In the genomic region with DNA sequence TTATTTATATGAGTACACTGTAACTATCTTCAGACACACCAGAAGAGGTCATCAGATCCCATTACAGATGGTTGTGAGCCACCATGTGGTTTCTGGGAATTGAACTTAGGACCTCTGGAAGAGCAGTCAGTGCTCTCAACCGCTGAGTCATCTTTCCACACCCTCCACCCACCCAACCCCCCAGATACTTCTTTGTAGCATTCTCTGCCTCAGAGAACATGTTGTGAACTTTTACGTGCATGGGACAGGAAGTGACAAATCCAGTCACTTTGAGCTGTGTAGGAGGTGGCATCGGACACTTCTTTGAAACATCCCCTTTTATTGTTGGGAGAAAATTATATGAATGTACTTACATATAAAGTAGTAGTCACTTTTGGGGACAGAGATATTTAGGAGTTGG, we compare ENCODE assay signal across 26 mouse cellular contexts. TPM values are rescaled to one million over a fixed set of nuclear protein-coding genes. Genes with fewer than 3 reads are reported as not detected.
A peak's percentile ranks its signal among the peaks of the same experiment; 100 is the strongest.
DNase-seq lines count a peak whose midpoint lies in the region; ATAC-seq and TF ChIP-seq lines count a peak whose summit lies in the region.
"Not testable (repeated sequence)": the region's sequence is repeated elsewhere in the genome, so short reads cannot be mapped to it uniquely, and the experiment has no call there.
"Had no signal": no experiment of that assay in that cellular context is flagged by ENCODE, and none has a peak within 500 bp of the region (broad histone marks: within the 10 kb centered on the region; RNA-seq: fewer than 3 reads in every experiment).

No protein-coding gene starts in this region.

- H3K4me2 ChIP-seq in stomach, embryonic 16.5 days (ENCODE audit: low read depth, low read length): not testable (repeated sequence)

- not testable (repeated sequence) for TF ChIP-seq CTCF in C2C12 (IDR thresholded peaks at IDR 0.05; ENCODE audit: control insufficient read depth, insufficient read depth, insufficient read length)

- not testable (repeated sequence) for H3ac ChIP-seq in C2C12 (ENCODE audit: control insufficient read depth, insufficient read length, low read depth)

- not testable (repeated sequence) for H3K4me1 ChIP-seq in ES-E14 (ENCODE audit: control insufficient read depth in 2 of 2, insufficient read depth in 2 of 2, low read length in 2 of 2, poor library complexity in 1 of 2); stomach, embryonic 16.5 days (ENCODE audit: control insufficient read depth, insufficient read depth, low read length)

- not testable (repeated sequence) for H3K27me3 ChIP-seq in C2C12 (ENCODE audit: control insufficient read depth, insufficient read depth, insufficient read length); stomach, embryonic 16.5 days (ENCODE audit: control insufficient read depth, insufficient read depth, low read length)

- H3K79me3 ChIP-seq in C2C12 (ENCODE audit: low read depth): not testable (repeated sequence)

- not testable (repeated sequence) for H3K79me2 ChIP-seq in C2C12 (ENCODE audit: control insufficient read depth, insufficient read depth)

- H3K4me3 ChIP-seq in C2C12 (ENCODE audit: insufficient read depth, poor library complexity, severe bottlenecking); ES-E14 (ENCODE audit: insufficient read depth in 1 of 2, low read depth in 1 of 2, low read length in 2 of 2, poor library complexity in 1 of 2, severe bottlenecking in 1 of 2); stomach, embryonic 16.5 days (replicated peaks; ENCODE audit: low read length): not testable (repeated sequence)

- ATAC-seq in stomach, embryonic 16.5 days (ENCODE audit: insufficient read depth, low FRiP score): 0 out of 2 replicates have a peak, but pooled peaks have one; percentile 18

- not testable (repeated sequence) for H3K36me3 ChIP-seq in C2C12 (ENCODE audit: control insufficient read depth, insufficient read depth); ES-E14 (ENCODE audit: control insufficient read depth, insufficient read depth, low read length, poor library complexity, severe bottlenecking); stomach, embryonic 16.5 days (ENCODE audit: control insufficient read depth, insufficient read depth, low read length)

- not testable (repeated sequence) for H3K9ac ChIP-seq in ES-E14 (ENCODE audit: insufficient read depth, low read depth, low read length, poor library complexity, severe bottlenecking); stomach, embryonic 16.5 days (ENCODE audit: low read length)

- in situ Hi-C loops in ES-E14 (cut with MboI; ENCODE audit: low sequenced_read_pairs in 2 of 2, unreplicated experiment in 2 of 2): not testable (repeated sequence)

- WGBS in stomach, embryonic 16.5 days: 43% methylated on average over 3 of the region's 3 CpGs

- DNase-seq in 3134 (ENCODE audit: extremely low read depth, insufficient read length, low spot score): peak; percentile 75
- not testable (repeated sequence) for DNase-seq in ES-E14 (ENCODE audit: low read depth, low spot score)
- peak; percentile 69 for DNase-seq in Muller cell, postnatal 12 days (ENCODE audit: inconsistent ontology term)
- DNase-seq in c-Kit-positive CD71-positive TER-119-positive erythroid progenitor cells, embryonic 14.5 days (ENCODE audit: low spot score): peak; percentile 32
- peak; percentile 89 for DNase-seq in heart, adult 11 months
- peak; percentile 14 for DNase-seq in kidney, postnatal 10 days

- H3K27ac ChIP-seq in ES-E14 (ENCODE audit: insufficient read depth, low read depth, low read length, poor library complexity, severe bottlenecking); stomach, embryonic 16.5 days (ENCODE audit: low read length): not testable (repeated sequence)

- not testable (repeated sequence) for H3K9me3 ChIP-seq in ES-E14 (ENCODE audit: control insufficient read depth, insufficient read depth, low read depth, low read length); stomach, embryonic 16.5 days (replicated peaks; ENCODE audit: control insufficient read depth, low read length)

TF ChIP-seq in C2C12, 6 proteins besides CTCF, POLR2A, EP300 and RAD21:
- peak; percentile 42 for TF ChIP-seq FOSL1 (IDR thresholded peaks at IDR 0.05; ENCODE audit: insufficient read depth, low read length, poor library complexity, severe bottlenecking)
- TF ChIP-seq USF1 (IDR thresholded peaks at IDR 0.05; ENCODE audit: low read depth): peak; percentile 46

TF ChIP-seq in ES-E14, 5 proteins besides CTCF, POLR2A, EP300 and RAD21:
- peak; percentile 48; the same call in 1 of the 2 replicates for TF ChIP-seq MAFK (IDR thresholded peaks at IDR 0.05; ENCODE audit: insufficient read depth, low read depth, low read length)

RNA-seq across cellular contexts. Expression of a gene that starts 2.4 kb away (rescaled TPM):
- polyA plus RNA-seq in C2C12 (2012; fragmentation: generic; extraction: Trizol): 0.26 TPM
- total RNA-seq in ES-E14 (2012; rRNA removed): 1.6 and 6.4 TPM in 2 replicates
- polyA plus RNA-seq in stomach, embryonic 16.5 days (2015; fragmentation: Nextera tagmentation; extraction: Ambion mirVana): 0.70 and 1.6 TPM in 2 replicates
- total RNA-seq: adrenal gland, adult 8-10 months; adrenal gland, postnatal 25 days; gastrocnemius, adult 8-10 months; gastrocnemius, postnatal 25 days; heart, adult 2 months; heart, postnatal 25 days; hematopoietic stem cell, adult 5-6 weeks had no signal
- polyA plus RNA-seq: activated CD4-positive, CD25-positive, alpha-beta regulatory T cell, adult 4 months; brain, embryonic 14.5 days; embryonic facial prominence, embryonic 11.5 days; forebrain, embryonic 12.5 days; forebrain, embryonic 15.5 days; gonadal fat pad, adult 2 months; heart, adult 2 months; heart, embryonic 11.5 days; heart, embryonic 14.5 days; heart, postnatal 0 days; hindbrain, embryonic 12.5 days; hindbrain, embryonic 15.5 days had no signal

RNA-seq across cellular contexts. Expression of a gene that starts 17.8 kb away (rescaled TPM):
- polyA plus RNA-seq in C2C12 (2012; fragmentation: generic; extraction: Trizol): not detected
- 2.1 and 6.6 TPM in 2 replicates for total RNA-seq in ES-E14 (2012; rRNA removed)
- polyA plus RNA-seq in stomach, embryonic 16.5 days (2015; fragmentation: Nextera tagmentation; extraction: Ambion mirVana): 3.7 and 3.8 TPM in 2 replicates
- total RNA-seq: hematopoietic stem cell, adult 5-6 weeks had no signal
- polyA plus RNA-seq: activated CD4-positive, CD25-positive, alpha-beta regulatory T cell, adult 4 months had no signal

RNA-seq across cellular contexts. Expression of a gene that starts 35.9 kb away (rescaled TPM):
- polyA plus RNA-seq in C2C12 (2012; fragmentation: generic; extraction: Trizol): 5.9 TPM
- total RNA-seq in ES-E14 (2012; rRNA removed): 25.6 and 26.0 TPM in 2 replicates
- polyA plus RNA-seq in stomach, embryonic 16.5 days (2015; fragmentation: Nextera tagmentation; extraction: Ambion mirVana): 12.3 and 13.2 TPM in 2 replicates

RNA-seq across cellular contexts. Expression of a gene that starts 37.9 kb away (rescaled TPM):
- 338 TPM for polyA plus RNA-seq in C2C12 (2012; fragmentation: generic; extraction: Trizol)
- 541 and 635 TPM in 2 replicates for total RNA-seq in ES-E14 (2012; rRNA removed)
- polyA plus RNA-seq in stomach, embryonic 16.5 days (2015; fragmentation: Nextera tagmentation; extraction: Ambion mirVana): 524 and 598 TPM in 2 replicates
- polyA plus RNA-seq: activated CD4-positive, CD25-positive, alpha-beta regulatory T cell, adult 4 months had no signal

RNA-seq across cellular contexts. Expression of a gene that starts 44.3 kb away (rescaled TPM):
- 963 TPM for polyA plus RNA-seq in C2C12 (2012; fragmentation: generic; extraction: Trizol)
- total RNA-seq in ES-E14 (2012; rRNA removed): 306 and 332 TPM in 2 replicates
- polyA plus RNA-seq in stomach, embryonic 16.5 days (2015; fragmentation: Nextera tagmentation; extraction: Ambion mirVana): 1,904 and 1,931 TPM in 2 replicates
